Mouse (Mus musculus) neural tube, embryonic 14.5 days (tissue): ENCODE measurements at regions not wholly inside any gene's neighbourhood (a gene's known extent, or its start where the extent isn't known, plus 50 kb on each side); places are given as distances from the start of the nearest gene placed in this dataset.

Experiments used
- ATAC-seq: fragments of 200-750 bp; cut with Nextera tagmentation; 2 replicates; pipeline ENCODE4 v1.8.0; 2017; ENCODE audit warnings: low read depth, mild to moderate bottlenecking, moderate TSS enrichment, moderate library complexity
- H3K27ac ChIP-seq: fragments of 300-500 bp; sonication (generic); 2 replicates; pipeline ENCODE4 v1.5.1; 2014; ENCODE audit warnings: low read depth, mild to moderate bottlenecking, control low read depth, low read length, moderate library complexity, mixed read lengths
- H3K27me3 ChIP-seq: fragments of 300-500 bp; sonication (generic); 2 replicates; pipeline ENCODE4 v1.6.1; 2014; ENCODE audit warnings: low read length; ENCODE audit not compliant: control insufficient read depth, insufficient read depth
- H3K36me3 ChIP-seq: fragments of 300-500 bp; sonication (generic); 2 replicates; pipeline ENCODE4 v1.6.1; 2014; ENCODE audit warnings: low read length, mixed read lengths; ENCODE audit not compliant: control insufficient read depth, insufficient read depth
- H3K4me1 ChIP-seq: fragments of 300-500 bp; sonication (generic); 2 replicates; pipeline ENCODE4 v1.6.1; 2014; ENCODE audit warnings: low read length; ENCODE audit not compliant: control insufficient read depth, insufficient read depth
- H3K4me2 ChIP-seq: fragments of 300-500 bp; sonication (generic); 2 replicates; pipeline ENCODE4 v1.6.1; 2014; ENCODE audit warnings: mild to moderate bottlenecking, low read depth, low read length, control low read depth
- H3K4me3 ChIP-seq: fragments of 300-500 bp; sonication (generic); 2 replicates; pipeline ENCODE4 v1.5.1; 2014; ENCODE audit warnings: low read depth, low read length, control low read depth, mixed read lengths
- H3K9ac ChIP-seq: fragments of 300-500 bp; sonication (generic); replicated peaks from 2 replicates; pipeline ENCODE4 v1.6.1; 2014; ENCODE audit warnings: low read depth, mild to moderate bottlenecking, control low read depth, low read length, mixed read lengths
- H3K9me3 ChIP-seq: fragments of 300-500 bp; sonication (generic); 2 replicates; pipeline ENCODE4 v1.6.1; 2016; ENCODE audit warnings: low read length; ENCODE audit not compliant: control insufficient read depth
- WGBS: fragments of 180-500 bp; shearing (Covaris S2); extraction: QIAGEN DNeasy Blood & Tissue Kit; methylation state at CpG from one replicate; pipeline ENCODE4 v1.1.7; 2014; 5-methylcytosine and 5-hydroxymethylcytosine counted together

- Histone ChIP-seq H3K27me3 (no peaks in the 10 kb centered on the region), H3K4me2 (no peak overlapping the region), H3K4me1 (no peaks in the 10 kb centered on the region), H3K36me3 (no peaks in the 10 kb centered on the region), H3K4me3 (no peak overlapping the region), H3K9me3 (no peaks in the 10 kb centered on the region), H3K27ac (no peak overlapping the region), H3K9ac (no peak overlapping the region)
- ATAC-seq = no peak
- 89% methylated on average over 5 of the region's 5 CpGs for WGBS
Observed at GRCm38 (mm10) chr8:25361420-25361819, 537.3 kb upstream of the Adam5 start.

GRCm38 (mm10) chr8:25358539-25359165 is 534.5 kb upstream of the Adam5 start:
- 83% methylated on average over 12 of the region's 12 CpGs for WGBS

GRCm38 (mm10) chr8:25353822-25354770 is 529.9 kb upstream of the Adam5 start:
- Histone ChIP-seq H3K4me3 (no peak overlapping the region), H3K27me3 (no peaks in the 10 kb centered on the region), H3K4me1 (peaks cover 13% of the 10 kb centered on the region; the same call in 1 of the 2 replicates), H3K4me2 (peak overlapping the region; percentile 42), H3K36me3 (no peaks in the 10 kb centered on the region), H3K9ac (no peak overlapping the region), H3K9me3 (no peaks in the 10 kb centered on the region), H3K27ac (peak overlapping the region; percentile 55; the same call in 1 of the 2 replicates)
- peak; percentile 83 for ATAC-seq
- WGBS = 7% methylated on average over 27 of the region's 27 CpGs

More at GRCm38 (mm10) chr8:25358539-25359165, 534.5 kb upstream of the Adam5 start:
- Histone ChIP-seq H3K4me3 (no peak overlapping the region), H3K4me2 (no peak overlapping the region), H3K4me1 (peaks cover 11% of the 10 kb centered on the region; the same call in 1 of the 2 replicates), H3K9me3 (no peaks in the 10 kb centered on the region), H3K27ac (no peak overlapping the region), H3K27me3 (no peaks in the 10 kb centered on the region), H3K36me3 (no peaks in the 10 kb centered on the region), H3K9ac (no peak overlapping the region)
- no peak for ATAC-seq

GRCm38 (mm10) chr8:25353405-25353804 is 529.2 kb upstream of the Adam5 start:
- WGBS = 44% methylated on average over 7 of the region's 7 CpGs
- Histone ChIP-seq H3K4me2 (peak overlapping the region; percentile 42; the same call in 1 of the 2 replicates), H3K4me1 (peaks cover 13% of the 10 kb centered on the region; the same call in 1 of the 2 replicates), H3K4me3 (no peak overlapping the region), H3K36me3 (no peaks in the 10 kb centered on the region), H3K9ac (no peak overlapping the region), H3K27ac (peak overlapping the region; percentile 55; the same call in 1 of the 2 replicates), H3K27me3 (no peaks in the 10 kb centered on the region), H3K9me3 (no peaks in the 10 kb centered on the region)
- peak; percentile 50 for ATAC-seq

GRCm38 (mm10) chr8:25348003-25348683 is 524.0 kb upstream of the Adam5 start:
- Histone ChIP-seq H3K27ac (no peak overlapping the region), H3K4me2 (no peak overlapping the region), H3K9ac (no peak overlapping the region), H3K36me3 (no peaks in the 10 kb centered on the region), H3K4me3 (no peak overlapping the region), H3K27me3 (no peaks in the 10 kb centered on the region), H3K9me3 (no peaks in the 10 kb centered on the region), H3K4me1 (no peaks in the 10 kb centered on the region)
- no peak for ATAC-seq
- WGBS = 79% methylated on average over 10 of the region's 10 CpGs

- WGBS = 79% methylated on average over 10 of the region's 10 CpGs
- Histone ChIP-seq H3K4me2 (no peak overlapping the region), H3K36me3 (no peaks in the 10 kb centered on the region), H3K4me1 (no peaks in the 10 kb centered on the region), H3K9ac (no peak overlapping the region), H3K9me3 (no peaks in the 10 kb centered on the region), H3K4me3 (no peak overlapping the region), H3K27me3 (no peaks in the 10 kb centered on the region), H3K27ac (no peak overlapping the region)
- no peak for ATAC-seq
Observed at GRCm38 (mm10) chr8:25343160-25343602, 519.0 kb upstream of the Adam5 start.

- no peak overlapping the region for H3K27ac ChIP-seq
- H3K9ac ChIP-seq = no peak overlapping the region
- H3K4me3 ChIP-seq = no peak overlapping the region
- ATAC-seq = no peak
- no peaks in the 10 kb centered on the region for H3K36me3 ChIP-seq
- WGBS = 89% methylated on average over 5 of the region's 5 CpGs
- H3K4me1 ChIP-seq = no peaks in the 10 kb centered on the region
- H3K9me3 ChIP-seq = no peaks in the 10 kb centered on the region
- H3K4me2 ChIP-seq = no peak overlapping the region
- H3K27me3 ChIP-seq = no peaks in the 10 kb centered on the region
Observed at GRCm38 (mm10) chr8:25342501-25342900, 518.3 kb upstream of the Adam5 start.

GRCm38 (mm10) chr8:25341225-25341624 is 517.1 kb upstream of the Adam5 start:
- Histone ChIP-seq H3K4me2 (no peak overlapping the region), H3K9ac (no peak overlapping the region), H3K4me1 (no peaks in the 10 kb centered on the region), H3K27me3 (no peaks in the 10 kb centered on the region), H3K4me3 (no peak overlapping the region), H3K36me3 (no peaks in the 10 kb centered on the region), H3K27ac (no peak overlapping the region), H3K9me3 (no peaks in the 10 kb centered on the region)
- ATAC-seq = no peak
- 48% methylated on average over 5 of the region's 5 CpGs for WGBS
